Mouse (Mus musculus): ENCODE data around the gene Ddx27. TPM values are rescaled to one million over a fixed set of nuclear protein-coding genes. Genes with fewer than 3 reads are reported as not detected.
A peak's percentile ranks its signal among the peaks of the same experiment; 100 is the strongest.

Gene Ddx27
- polyA plus RNA-seq, 1 experiment from 2014 or later, result 56.6 TPM

DNA sequence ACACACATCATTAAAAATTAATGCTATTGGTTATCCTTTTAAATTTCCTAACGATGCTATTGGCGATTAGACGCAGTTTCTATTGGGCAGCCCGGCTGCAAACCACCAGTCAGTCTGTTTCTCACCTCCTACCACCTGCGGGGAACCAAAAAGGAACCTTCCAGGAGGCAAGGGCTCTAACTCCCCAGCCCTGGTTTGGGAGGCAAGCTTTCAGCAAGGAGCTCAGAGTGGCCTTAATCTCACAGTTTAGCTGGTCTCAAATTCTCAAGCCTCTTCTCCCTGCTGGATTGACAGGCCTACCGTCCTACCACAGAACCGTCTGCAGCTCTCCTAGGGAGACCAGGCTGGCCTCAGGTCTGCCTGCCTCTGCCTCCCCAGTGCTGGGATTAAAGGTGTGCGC, 44.5 kb downstream of the Ddx27 start:
- 35% methylated on average over 8 of the region's 8 CpGs for WGBS
- no peak overlapping the region for H3K4me2 ChIP-seq
- H3K4me1 ChIP-seq, result peaks cover 26% of the 10 kb centered on the region
- peaks cover 42% of the 10 kb centered on the region for H3K36me3 ChIP-seq (replicated peaks)
- H3K27ac ChIP-seq, result no peak overlapping the region
- H3K27me3 ChIP-seq, result no peaks in the 10 kb centered on the region
- no peaks in the 10 kb centered on the region for H3K9me3 ChIP-seq
- ATAC-seq (ENCODE audit: low FRiP score), result no peak
- H3K9ac ChIP-seq, result no peak overlapping the region
- no peak overlapping the region for H3K4me3 ChIP-seq (replicated peaks)

GRCm38 (mm10) chr2:167059960-167060359, 45.0 kb downstream of the Ddx27 start:
- H3K4me2 ChIP-seq, result no peak overlapping the region
- H3K36me3 ChIP-seq (replicated peaks), result peaks cover 42% of the 10 kb centered on the region
- no peak for ATAC-seq (ENCODE audit: low FRiP score)
- H3K9me3 ChIP-seq, result no peaks in the 10 kb centered on the region
- H3K27me3 ChIP-seq, result no peaks in the 10 kb centered on the region
- peaks cover 30% of the 10 kb centered on the region for H3K4me1 ChIP-seq
- no peak overlapping the region for H3K27ac ChIP-seq
- 64% methylated on average over 12 of the region's 12 CpGs for WGBS
- H3K4me3 ChIP-seq (replicated peaks), result no peak overlapping the region
- H3K9ac ChIP-seq, result no peak overlapping the region

DNA sequence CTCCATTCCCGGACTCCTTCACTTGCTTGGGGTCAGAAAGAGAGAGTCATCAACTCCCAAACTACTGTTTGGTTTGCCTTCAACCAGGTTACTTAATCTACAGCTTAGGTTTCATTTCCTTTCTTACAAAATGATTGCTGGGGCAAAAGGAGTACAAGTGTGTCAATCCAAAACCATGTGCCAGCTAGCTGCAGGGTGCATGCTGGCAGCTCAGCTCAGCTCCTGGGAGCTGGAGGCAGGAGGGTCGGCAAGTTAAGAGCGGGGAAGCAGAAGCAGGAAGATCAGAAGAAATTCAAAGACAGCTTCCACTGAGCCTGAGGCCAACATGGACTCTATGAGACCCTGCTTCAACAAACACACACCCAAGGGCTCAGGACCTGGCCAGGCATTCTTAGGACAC, 45.4 kb downstream of the Ddx27 start:
- no peaks in the 10 kb centered on the region for H3K27me3 ChIP-seq
- H3K4me2 ChIP-seq, result no peak overlapping the region
- H3K27ac ChIP-seq, result no peak overlapping the region
- H3K4me1 ChIP-seq, result peaks cover 34% of the 10 kb centered on the region
- H3K36me3 ChIP-seq (replicated peaks), result peaks cover 42% of the 10 kb centered on the region
- H3K9ac ChIP-seq, result no peak overlapping the region
- no peaks in the 10 kb centered on the region for H3K9me3 ChIP-seq
- H3K4me3 ChIP-seq (replicated peaks), result no peak overlapping the region
- no peak for ATAC-seq (ENCODE audit: low FRiP score)
- WGBS, result 74% methylated on average over 3 of the region's 3 CpGs

DNA sequence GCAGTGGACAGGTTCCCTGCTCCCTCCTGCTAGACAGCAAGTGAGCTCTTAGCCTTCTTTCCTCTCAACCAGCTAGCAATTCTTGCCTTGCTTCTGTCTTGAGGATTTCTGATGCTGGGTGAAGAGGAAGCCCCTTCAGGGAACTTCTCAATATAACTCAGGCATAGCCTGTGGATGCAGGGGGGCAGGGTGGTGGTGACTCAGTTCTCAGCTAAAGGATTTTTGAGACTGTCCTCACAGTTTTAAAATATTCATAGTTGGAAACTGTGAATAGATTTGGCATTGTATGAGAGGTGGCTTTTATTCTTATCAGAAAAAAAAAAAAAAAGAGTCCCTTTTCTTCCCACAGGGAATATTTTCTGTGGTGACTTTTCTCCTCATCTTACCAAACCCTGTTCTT, 45.8 kb downstream of the Ddx27 start:
- no peak for ATAC-seq (ENCODE audit: low FRiP score)
- H3K4me1 ChIP-seq, result peaks cover 38% of the 10 kb centered on the region
- H3K27ac ChIP-seq, result no peak overlapping the region
- H3K4me2 ChIP-seq, result no peak overlapping the region
- H3K4me3 ChIP-seq (replicated peaks), result no peak overlapping the region
- 0 out of 2 replicates have a peak overlapping the region, but pooled peaks have one; percentile 97 for H3K9ac ChIP-seq
- no peaks in the 10 kb centered on the region for H3K27me3 ChIP-seq
- no peaks in the 10 kb centered on the region for H3K9me3 ChIP-seq
- peaks cover 42% of the 10 kb centered on the region for H3K36me3 ChIP-seq (replicated peaks)

DNA sequence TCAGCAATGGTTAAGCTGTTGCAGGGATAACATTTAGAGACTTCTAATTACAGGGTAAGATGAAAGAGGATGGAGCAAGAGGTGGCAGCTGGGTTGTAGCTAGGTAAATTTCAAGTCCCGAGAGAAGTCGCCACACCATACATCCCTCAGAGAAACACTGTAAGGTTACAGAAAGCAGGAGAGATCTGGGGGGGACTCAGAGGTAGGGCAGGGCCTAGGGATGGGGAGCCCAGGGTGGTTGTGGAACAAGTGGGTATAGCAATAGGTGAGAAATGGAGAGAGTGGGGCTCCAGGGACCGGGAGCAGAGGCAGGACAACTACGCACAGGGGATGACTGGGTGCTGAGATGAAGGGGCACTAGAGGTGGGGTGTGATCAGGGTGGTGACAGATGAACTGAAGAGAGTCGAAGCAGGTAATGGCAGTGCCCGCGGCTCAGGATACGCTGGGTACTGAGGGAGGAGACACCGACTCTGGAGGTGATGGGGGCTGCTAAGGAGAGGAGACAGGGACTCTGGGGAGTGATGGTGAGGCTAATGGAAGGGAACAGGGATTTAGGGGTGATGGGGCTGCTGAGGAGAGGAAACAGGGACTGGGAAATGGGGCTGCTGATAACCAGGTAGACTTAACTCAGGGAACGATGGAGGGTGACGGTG, 46.5 kb downstream of the Ddx27 start:
- H3K4me1 ChIP-seq, result peaks cover 41% of the 10 kb centered on the region

GRCm38 (mm10) chr2:167062497-167062911, 47.5 kb downstream of the Ddx27 start:
- Histone ChIP-seq H3K27ac (peak overlapping the region; percentile 94), H3K9me3 (no peaks in the 10 kb centered on the region), H3K4me3 (replicated peaks) (peak overlapping the region; percentile 80), H3K4me1 (peaks cover 41% of the 10 kb centered on the region), H3K36me3 (replicated peaks) (peaks cover 38% of the 10 kb centered on the region), H3K9ac (peak overlapping the region; percentile 97), H3K27me3 (no peaks in the 10 kb centered on the region), H3K4me2 (peak overlapping the region; percentile 89)
- peak; percentile 89 for ATAC-seq (ENCODE audit: low FRiP score)
- WGBS, result 0% methylated on average over 37 of the region's 60 CpGs

More for the DNA sequence above, 46.5 kb downstream of the Ddx27 start:
- Histone ChIP-seq H3K4me3 (replicated peaks) (peak overlapping the region; percentile 80), H3K9ac (peak overlapping the region; percentile 97), H3K36me3 (replicated peaks) (peaks cover 42% of the 10 kb centered on the region), H3K9me3 (no peaks in the 10 kb centered on the region), H3K27me3 (no peaks in the 10 kb centered on the region), H3K27ac (no peak overlapping the region), H3K4me2 (peak overlapping the region; percentile 89)
- WGBS, result 25% methylated on average over 11 of the region's 11 CpGs
- ATAC-seq (ENCODE audit: low FRiP score), result no peak

DNA sequence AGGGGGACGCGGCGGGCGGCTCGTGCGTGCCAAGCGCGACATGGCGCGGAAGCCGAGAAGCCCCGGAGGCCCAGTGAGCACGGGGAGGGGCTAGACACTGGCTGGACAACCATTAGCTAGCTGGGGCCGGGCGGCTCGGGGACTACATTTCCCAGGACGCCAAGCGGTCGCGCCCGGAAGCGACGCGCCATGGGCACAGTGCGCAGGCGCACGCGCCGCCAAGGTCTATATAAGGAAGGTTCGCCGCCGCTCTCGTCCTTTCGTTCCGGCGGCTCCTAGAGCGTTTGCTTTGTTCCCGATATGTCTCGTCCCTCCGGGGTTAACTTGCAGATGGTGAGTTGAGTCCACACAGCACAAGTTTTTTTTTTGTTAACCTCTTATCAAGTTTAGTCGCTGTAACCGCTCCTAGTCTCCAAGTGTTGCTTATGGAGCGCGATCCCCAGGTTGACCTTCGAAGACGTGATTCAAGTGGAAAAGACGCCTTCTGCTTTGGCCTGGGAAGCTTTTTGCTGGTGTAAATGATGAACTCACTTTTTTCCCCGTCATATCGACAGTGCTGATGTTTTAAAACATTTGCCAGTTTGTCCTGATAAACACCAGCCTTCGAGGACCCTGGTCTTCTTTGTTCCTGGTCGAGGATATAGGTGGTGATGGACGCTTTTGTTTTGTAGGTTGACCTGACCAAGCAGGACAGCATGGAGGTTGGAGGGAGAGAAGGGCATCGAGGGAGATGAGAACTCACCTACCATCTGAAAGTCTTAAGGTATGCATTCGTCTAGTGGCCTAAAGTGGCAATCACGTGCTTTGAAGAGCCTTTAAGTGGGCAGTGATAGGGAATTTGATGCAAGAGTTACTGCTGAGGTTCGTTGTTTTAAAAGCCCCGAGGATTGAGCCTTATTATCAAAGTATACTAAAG, 48.2 kb downstream of the Ddx27 start, which contains the start of gene Znfx1:
Gene Znfx1, minus strand, starts transcription at position 51 of the 916 bp plus-strand sequence.
- H3K27me3 ChIP-seq, result no peaks in the 10 kb centered on the region
- under 1% methylated on average over 52 of the region's 57 CpGs for WGBS
- H3K9ac ChIP-seq, result peak within 1 kb of the TSS; percentile 97
- peak; percentile 95 for ATAC-seq (ENCODE audit: low FRiP score)
- H3K36me3 ChIP-seq (replicated peaks), result peaks cover 34% of the 10 kb centered on the region
- H3K4me3 ChIP-seq (replicated peaks), result peak within 1 kb of the TSS; percentile 80
- peak within 1 kb of the TSS; percentile 94 for H3K27ac ChIP-seq
- peak within 1 kb of the TSS; percentile 89 for H3K4me2 ChIP-seq
- no peaks in the 10 kb centered on the region for H3K9me3 ChIP-seq
- peaks cover 41% of the 10 kb centered on the region for H3K4me1 ChIP-seq

DNA sequence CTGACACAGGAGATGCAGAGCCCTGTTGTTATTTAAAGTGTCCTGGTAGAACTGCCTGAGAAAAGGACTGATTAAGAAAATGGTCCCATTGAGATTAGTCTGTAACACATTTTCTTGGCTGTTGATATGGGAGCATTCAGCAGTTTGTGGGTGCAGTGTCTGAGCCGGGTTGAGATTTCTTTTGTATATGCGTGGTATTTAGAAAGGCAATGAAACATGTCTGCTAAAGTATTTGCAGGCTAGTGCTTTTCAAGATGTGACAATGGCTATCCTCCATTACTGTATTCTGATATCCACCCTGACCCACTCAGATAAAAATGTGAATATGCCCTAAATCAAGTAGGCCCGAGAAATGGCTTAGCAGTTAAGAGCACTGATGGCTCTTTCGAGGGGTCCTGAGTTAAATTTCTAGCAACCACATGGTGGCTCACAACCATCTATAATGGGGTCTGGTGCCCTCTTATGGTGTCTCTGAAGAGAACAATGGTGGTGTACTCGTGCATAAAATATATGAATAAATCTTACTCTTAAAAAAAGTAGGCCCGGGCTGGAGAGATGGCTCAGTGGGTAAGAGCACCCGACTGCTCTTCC, 49.0 kb downstream of the Ddx27 start:
- peaks cover 41% of the 10 kb centered on the region for H3K4me1 ChIP-seq
- peak overlapping the region; percentile 89 for H3K4me2 ChIP-seq
- ATAC-seq (ENCODE audit: low FRiP score), result no peak
- peaks cover 34% of the 10 kb centered on the region for H3K36me3 ChIP-seq (replicated peaks)
- H3K27me3 ChIP-seq, result no peaks in the 10 kb centered on the region
- H3K27ac ChIP-seq, result peak overlapping the region; percentile 94
- WGBS, result under 1% methylated on average over 7 of the region's 7 CpGs
- peak overlapping the region; percentile 97 for H3K9ac ChIP-seq
- no peaks in the 10 kb centered on the region for H3K9me3 ChIP-seq
- H3K4me3 ChIP-seq (replicated peaks), result peak overlapping the region; percentile 80

DNA sequence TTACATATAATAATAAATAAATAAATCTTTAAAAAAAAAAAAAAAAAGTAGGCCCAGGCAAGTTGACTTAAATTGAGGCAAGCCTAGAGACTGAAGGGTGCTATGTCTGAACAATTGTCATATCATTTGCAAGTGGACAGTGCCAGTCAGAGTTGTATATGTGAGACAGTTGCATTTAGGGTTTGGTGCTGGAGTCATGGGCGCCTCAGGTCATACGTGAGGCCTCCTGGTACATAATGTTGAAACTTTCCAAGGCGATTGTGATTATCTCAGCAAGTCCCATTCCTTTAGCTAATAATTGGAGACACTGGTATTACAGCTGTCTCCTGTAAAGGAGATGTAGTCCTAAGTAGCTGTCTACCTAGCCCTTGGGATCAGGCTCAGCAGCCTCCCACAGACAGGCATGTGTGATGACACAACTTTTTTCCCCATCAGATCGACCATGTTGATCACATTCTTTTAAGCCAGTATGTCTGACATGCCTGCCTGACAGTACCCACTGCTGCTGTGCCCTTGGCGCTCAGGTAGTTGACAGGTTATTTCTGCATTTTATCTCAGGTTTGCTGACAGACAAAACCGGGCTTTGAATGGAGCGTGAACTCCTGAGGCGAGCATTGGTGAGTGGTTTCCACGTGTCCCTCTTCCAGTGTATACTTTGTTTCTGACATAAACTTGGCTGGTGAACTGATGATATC, 49.8 kb downstream of the Ddx27 start:
- H3K27me3 ChIP-seq, result no peaks in the 10 kb centered on the region
- ATAC-seq (ENCODE audit: low FRiP score), result no peak
- H3K4me1 ChIP-seq, result peaks cover 38% of the 10 kb centered on the region
- H3K9me3 ChIP-seq, result no peaks in the 10 kb centered on the region
- peaks cover 29% of the 10 kb centered on the region for H3K36me3 ChIP-seq (replicated peaks)
- H3K9ac ChIP-seq, result peak overlapping the region; percentile 97
- 28% methylated on average over 9 of the region's 9 CpGs for WGBS
- H3K27ac ChIP-seq, result peak overlapping the region; percentile 63
- H3K4me3 ChIP-seq (replicated peaks), result peak overlapping the region; percentile 80
- peak overlapping the region; percentile 89 for H3K4me2 ChIP-seq

- Histone ChIP-seq H3K9me3 (no peaks in the 10 kb centered on the region), H3K9ac (no peak overlapping the region), H3K4me3 (replicated peaks) (0 out of 2 replicates have a peak overlapping the region, but pooled peaks have one; percentile 80)
Observed at GRCm38 (mm10) chr2:167066031-167066430, 51.0 kb downstream of the Ddx27 start.

GRCm38 (mm10) chr2:167066528-167067516, 51.8 kb downstream of the Ddx27 start:
- H3K9ac ChIP-seq, result no peak overlapping the region
- 34% methylated on average over 6 of the region's 6 CpGs for WGBS
- no peak for ATAC-seq (ENCODE audit: low FRiP score)
- H3K36me3 ChIP-seq (replicated peaks), result peaks cover 26% of the 10 kb centered on the region
- peaks cover 22% of the 10 kb centered on the region for H3K4me1 ChIP-seq
- no peaks in the 10 kb centered on the region for H3K9me3 ChIP-seq
- H3K27ac ChIP-seq, result no peak overlapping the region
- no peaks in the 10 kb centered on the region for H3K27me3 ChIP-seq
- H3K4me3 ChIP-seq (replicated peaks), result no peak overlapping the region
- H3K4me2 ChIP-seq, result no peak overlapping the region

More at GRCm38 (mm10) chr2:167066031-167066430, 51.0 kb downstream of the Ddx27 start:
- 55% methylated on average over 1 of the region's 1 CpGs for WGBS
- Histone ChIP-seq H3K36me3 (replicated peaks) (peaks cover 26% of the 10 kb centered on the region), H3K27ac (no peak overlapping the region), H3K4me2 (peak overlapping the region; percentile 89; the same call in 1 of the 2 replicates), H3K27me3 (no peaks in the 10 kb centered on the region), H3K4me1 (peaks cover 27% of the 10 kb centered on the region)
- no peak for ATAC-seq (ENCODE audit: low FRiP score)
